Mouse (Mus musculus) adrenal gland, postnatal 36 days (tissue): Measurements from ENCODE around the gene Fras1. TPM values are rescaled to one million over a fixed set of nuclear protein-coding genes. Genes with fewer than 3 reads are reported as not detected.

Experiments used
- DNase-seq, 2 experiments: peaks; one replicate each; pipeline ENCODE4 v3.0.0; 2021; ENCODE audit warnings: mixed read lengths in 1 of 2
- total RNA-seq, 2 experiments: library from RNA; stranded (reverse); gene quantifications; 2 replicates each; pipeline ENCODE4 v1.2.3; 2021

Fras1 gene
- total RNA-seq, 2 experiments from 2014 or later, result 2.0 to 2.4 TPM

GRCm38 (mm10) chr5:96405139-96405842, 31.5 kb downstream of the Fras1 start:
- no peak for DNase-seq

GRCm38 (mm10) chr5:96408291-96408690, 34.5 kb downstream of the Fras1 start:
- DNase-seq, result no peak

- no peak for DNase-seq
Observed at GRCm38 (mm10) chr5:96412754-96413394, 39.1 kb downstream of the Fras1 start.

- DNase-seq, result no peak
Observed at GRCm38 (mm10) chr5:96417121-96417520, 43.4 kb downstream of the Fras1 start.

- no peak for DNase-seq
Observed at GRCm38 (mm10) chr5:96421550-96421949, 47.8 kb downstream of the Fras1 start.

GRCm38 (mm10) chr5:96422716-96423115, 49.0 kb downstream of the Fras1 start:
- no peak for DNase-seq

GRCm38 (mm10) chr5:96425391-96425790, 51.6 kb downstream of the Fras1 start:
- no peak for DNase-seq

- no peak for DNase-seq
Observed at GRCm38 (mm10) chr5:96429532-96430141, 55.9 kb downstream of the Fras1 start.

GRCm38 (mm10) chr5:96437870-96438269, 64.1 kb downstream of the Fras1 start:
- DNase-seq, result no peak

GRCm38 (mm10) chr5:96439811-96440210, 66.1 kb downstream of the Fras1 start:
- no peak for DNase-seq

- DNase-seq, result no peak
Observed at GRCm38 (mm10) chr5:96447460-96447859, 73.7 kb downstream of the Fras1 start.

- no peak for DNase-seq
Observed at GRCm38 (mm10) chr5:96452027-96452426, 78.3 kb downstream of the Fras1 start.

GRCm38 (mm10) chr5:96453386-96453785, 79.6 kb downstream of the Fras1 start:
- no peak for DNase-seq

GRCm38 (mm10) chr5:96454422-96454821, 80.7 kb downstream of the Fras1 start:
- DNase-seq, result no peak

- DNase-seq, result no peak
Observed at GRCm38 (mm10) chr5:96455241-96455640, 81.5 kb downstream of the Fras1 start.

- no peak for DNase-seq
Observed at GRCm38 (mm10) chr5:96457436-96457958, 83.7 kb downstream of the Fras1 start.

- no peak for DNase-seq
Observed at GRCm38 (mm10) chr5:96459605-96460004, 85.8 kb downstream of the Fras1 start.

GRCm38 (mm10) chr5:96462197-96462596, 88.4 kb downstream of the Fras1 start:
- no peak for DNase-seq

GRCm38 (mm10) chr5:96466461-96466860, 92.7 kb downstream of the Fras1 start:
- no peak for DNase-seq

GRCm38 (mm10) chr5:96471995-96472394, 98.2 kb downstream of the Fras1 start:
- DNase-seq, result no peak

GRCm38 (mm10) chr5:96475488-96475887, 101.7 kb downstream of the Fras1 start:
- no peak for DNase-seq

GRCm38 (mm10) chr5:96479003-96479402, 105.2 kb downstream of the Fras1 start:
- no peak for DNase-seq

GRCm38 (mm10) chr5:96481159-96481558, 107.4 kb downstream of the Fras1 start:
- no peak for DNase-seq
